Mouse (Mus musculus) intestine, embryonic 16.5 days (tissue): ENCODE results near the gene Zswim3. TPM values are rescaled to one million over a fixed set of nuclear protein-coding genes. Genes with fewer than 3 reads are reported as not detected.

Source experiments
- ATAC-seq: fragments of 200-750 bp; cut with Nextera tagmentation; 2 replicates; pipeline ENCODE4 v1.8.0; 2017; ENCODE audit warnings: moderate TSS enrichment, moderate library complexity
- H3K27ac ChIP-seq: fragments of 300-500 bp; sonication (generic); 2 replicates; pipeline ENCODE4 v1.5.1; 2014; ENCODE audit warnings: mild to moderate bottlenecking, low read length
- H3K27me3 ChIP-seq: fragments of 300-500 bp; sonication (generic); replicated peaks from 2 replicates; pipeline ENCODE4 v1.6.1; 2014; ENCODE audit warnings: low read length, control low read depth, mixed read lengths; ENCODE audit not compliant: control insufficient read depth, insufficient read depth
- H3K36me3 ChIP-seq: fragments of 300-500 bp; sonication (generic); 2 replicates; pipeline ENCODE4 v1.6.1; 2014; ENCODE audit warnings: low read length, control low read depth; ENCODE audit not compliant: control insufficient read depth, insufficient read depth
- H3K4me1 ChIP-seq: fragments of 300-500 bp; sonication (generic); 2 replicates; pipeline ENCODE4 v1.6.1; 2014; ENCODE audit warnings: low read length, control low read depth, mixed read lengths; ENCODE audit not compliant: control insufficient read depth, insufficient read depth
- H3K4me2 ChIP-seq: fragments of 300-500 bp; sonication (generic); 2 replicates; pipeline ENCODE4 v1.6.1; 2014; ENCODE audit warnings: low read depth, low read length, control low read depth
- H3K4me3 ChIP-seq: fragments of 300-500 bp; sonication (generic); 2 replicates; pipeline ENCODE4 v1.5.1; 2014; ENCODE audit warnings: mild to moderate bottlenecking, low read length
- H3K9ac ChIP-seq: fragments of 300-500 bp; sonication (generic); 2 replicates; pipeline ENCODE4 v1.6.1; 2014; ENCODE audit warnings: low read depth, low read length
- H3K9me3 ChIP-seq: fragments of 300-500 bp; sonication (generic); 2 replicates; pipeline ENCODE4 v1.6.1; 2016; ENCODE audit warnings: low read length, control low read depth; ENCODE audit not compliant: control insufficient read depth
- WGBS: fragments of 180-500 bp; shearing (Covaris S2); extraction: QIAGEN DNeasy Blood & Tissue Kit; methylation state at CpG from one replicate; pipeline ENCODE4 v1.1.7; 2014; 5-methylcytosine and 5-hydroxymethylcytosine counted together
- polyA plus RNA-seq: library from polyadenylated mRNA; unstranded; fragments of >200 nt; fragmentation: Nextera tagmentation; extraction: Ambion mirVana; gene quantifications from 2 replicates; pipeline ENCODE4 v1.2.1, GENCODE M21; 2015

Gene Zswim3
- polyA plus RNA-seq: 9.3 and 10.3 TPM in 2 replicates

DNA sequence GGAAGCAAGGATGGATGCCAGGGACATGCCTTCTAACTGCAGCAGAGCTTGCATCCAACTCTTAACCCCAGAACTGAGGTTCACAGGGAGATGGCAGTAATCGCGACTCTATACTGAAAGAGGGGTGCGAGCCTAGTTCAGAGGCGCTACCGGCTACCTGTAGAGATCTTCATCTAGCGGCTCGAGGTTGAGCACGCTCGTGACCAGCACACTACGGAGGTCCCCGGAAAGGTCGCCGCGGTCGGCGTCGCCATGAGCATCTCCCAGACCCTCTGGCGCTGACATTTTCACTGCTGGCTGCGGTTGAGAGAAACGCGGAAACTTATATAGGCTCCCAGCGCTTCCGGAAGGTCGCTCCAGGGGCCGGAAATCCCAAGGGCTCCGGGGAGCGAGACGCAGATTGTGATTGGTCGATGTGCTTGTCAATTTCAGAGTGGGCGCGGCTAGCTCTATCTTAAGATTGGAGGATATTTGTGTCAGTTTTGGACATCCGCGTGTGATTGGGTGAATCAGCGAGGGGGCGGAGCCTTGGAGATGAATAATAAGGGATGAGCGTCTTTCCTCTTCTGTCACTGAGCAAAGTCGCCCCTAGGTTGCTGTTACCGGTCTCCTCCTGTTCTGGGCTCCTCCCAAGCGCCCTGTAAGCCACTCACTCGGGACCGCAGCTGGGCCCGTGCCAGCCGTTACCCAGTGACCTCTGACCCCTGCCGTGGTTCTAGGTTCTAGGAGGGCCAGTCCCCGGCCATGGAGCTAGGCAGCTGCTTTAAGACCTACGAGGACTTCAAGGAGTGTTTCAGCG is at the start of gene Zswim3, which contains the start of gene Acot8:
Gene Zswim3 (plus strand): TSS at position 566 of the 799 bp plus-strand sequence.
Gene Acot8 (minus strand): TSS at position 350 of the 799 bp plus-strand sequence.
- Histone ChIP-seq H3K27ac (peak within 1 kb of the TSS; percentile 82), H3K9ac (peak within 1 kb of the TSS; percentile 82), H3K27me3 (no peaks in the 10 kb centered on the region), H3K9me3 (no peaks in the 10 kb centered on the region), H3K4me2 (peak within 1 kb of the TSS; percentile 60), H3K4me3 (peak within 1 kb of the TSS; percentile 67), H3K36me3 (peaks cover 2% of the 10 kb centered on the region; the same call in 1 of the 2 replicates), H3K4me1 (peaks cover 13% of the 10 kb centered on the region)
- WGBS: under 1% methylated on average over 47 of the region's 47 CpGs
- ATAC-seq: peak; percentile 96

DNA sequence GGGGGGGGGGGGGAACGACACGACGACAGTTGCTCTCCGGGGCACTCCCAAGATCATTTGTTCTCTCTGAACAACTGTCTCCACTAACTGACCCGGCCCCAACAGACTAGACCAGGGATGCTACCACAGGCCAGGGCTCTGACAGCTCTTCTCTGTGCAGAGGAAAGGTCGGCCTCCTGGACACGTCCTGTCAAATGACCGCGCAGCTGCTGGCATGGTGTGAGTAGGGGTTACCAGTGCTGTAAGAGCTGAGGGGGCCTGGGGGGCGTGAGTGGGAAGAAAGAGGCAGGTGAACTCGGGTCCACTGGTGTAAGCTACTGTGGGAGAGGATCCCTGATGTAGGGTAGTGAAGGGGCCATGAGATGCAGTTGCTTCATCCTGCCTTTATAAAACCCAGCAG is 47.1 kb upstream of the Zswim3 start:
- H3K9me3 ChIP-seq: no peaks in the 10 kb centered on the region
- no peaks in the 10 kb centered on the region for H3K27me3 ChIP-seq
- peaks cover 24% of the 10 kb centered on the region for H3K36me3 ChIP-seq
- no peak for ATAC-seq
- H3K9ac ChIP-seq: no peak overlapping the region
- no peaks in the 10 kb centered on the region for H3K4me1 ChIP-seq
- H3K4me2 ChIP-seq: no peak overlapping the region
- no peak overlapping the region for H3K27ac ChIP-seq
- H3K4me3 ChIP-seq: no peak overlapping the region
- 89% methylated on average over 11 of the region's 11 CpGs for WGBS

DNA sequence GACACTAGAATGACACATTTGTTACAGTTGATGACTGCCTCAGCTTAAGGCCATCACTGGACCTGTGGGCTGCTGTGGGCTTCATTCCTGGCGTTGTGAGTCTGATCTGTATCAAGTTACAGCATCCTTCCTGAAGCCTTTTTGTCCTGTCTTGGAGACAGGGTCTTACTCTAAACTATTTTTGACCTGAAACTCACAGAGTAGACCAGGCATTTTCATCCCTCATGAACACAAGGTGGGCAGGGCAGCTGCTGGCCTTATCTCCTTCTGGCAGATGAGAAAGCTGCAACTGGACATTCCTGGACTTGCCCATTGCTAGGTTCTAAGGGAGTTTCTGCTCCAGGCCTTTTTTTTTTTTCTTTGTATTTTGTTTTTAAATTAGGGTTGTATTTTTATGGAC is 46.2 kb upstream of the Zswim3 start:
- Histone ChIP-seq H3K9me3 (no peaks in the 10 kb centered on the region), H3K36me3 (peaks cover 25% of the 10 kb centered on the region), H3K4me2 (no peak overlapping the region), H3K27ac (no peak overlapping the region), H3K27me3 (no peaks in the 10 kb centered on the region), H3K9ac (no peak overlapping the region), H3K4me1 (no peaks in the 10 kb centered on the region), H3K4me3 (no peak overlapping the region)
- ATAC-seq: no peak
- WGBS: 74% methylated on average over 1 of the region's 1 CpGs

DNA sequence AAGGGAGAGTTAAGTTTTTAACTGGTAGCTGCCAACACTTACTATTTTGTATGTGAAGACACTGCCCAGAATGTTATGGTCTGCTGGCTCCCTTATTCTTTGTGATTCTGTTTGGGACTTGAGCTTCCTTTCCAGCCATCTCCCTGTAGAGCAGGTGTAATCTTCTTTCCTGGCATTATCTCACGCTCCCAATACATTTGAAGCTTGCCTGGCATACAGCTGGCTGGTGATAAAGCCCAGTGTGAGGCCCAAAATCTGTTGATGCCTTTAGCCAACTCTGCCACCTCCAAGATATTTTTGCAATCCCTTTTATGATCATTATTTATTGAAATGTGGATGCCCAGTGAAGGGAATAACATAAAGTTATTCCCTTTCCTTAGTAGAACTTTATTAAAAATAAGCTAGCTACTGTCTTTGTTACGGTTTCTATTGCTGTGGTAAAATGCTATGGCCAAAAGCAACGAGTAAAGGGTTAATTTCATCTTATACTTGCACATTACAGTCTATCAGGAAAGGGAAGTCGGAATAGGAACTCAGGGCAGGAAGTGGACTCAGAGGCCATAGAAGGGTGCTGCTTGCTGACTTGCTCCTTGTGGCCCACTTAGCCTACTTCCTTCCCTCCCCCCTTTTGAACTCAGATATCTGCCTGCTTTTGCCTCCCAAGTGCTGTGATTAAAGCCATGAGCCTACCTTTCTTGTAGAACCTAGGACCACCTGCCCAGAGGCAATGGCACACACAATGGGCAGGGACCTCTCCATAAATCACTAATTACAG is 44.7 kb upstream of the Zswim3 start:
- 80% methylated on average over 4 of the region's 4 CpGs for WGBS

DNA sequence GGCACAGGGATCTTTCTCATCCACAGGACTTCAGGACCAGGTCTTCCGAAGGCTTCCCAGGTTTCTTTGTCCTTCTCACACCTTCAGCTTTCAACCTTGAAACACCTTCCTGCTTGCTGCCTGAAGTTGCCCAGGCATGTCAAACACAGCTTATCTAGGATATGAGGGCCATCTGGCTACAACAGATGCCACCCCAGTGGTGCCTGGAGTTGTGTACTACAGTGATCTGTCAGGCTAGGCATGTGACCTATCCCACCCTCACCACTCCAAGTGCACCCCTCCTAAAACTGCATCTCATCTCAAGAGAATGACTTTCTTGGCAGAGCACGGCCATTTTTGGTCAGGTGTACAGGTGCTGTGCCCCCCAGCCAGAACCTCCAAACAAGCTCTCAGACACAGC is 43.4 kb upstream of the Zswim3 start:
- H3K36me3 ChIP-seq: peaks cover 12% of the 10 kb centered on the region
- WGBS: 94% methylated on average over 2 of the region's 2 CpGs

More for the DNA sequence above, 44.7 kb upstream of the Zswim3 start:
- Histone ChIP-seq H3K27me3 (no peaks in the 10 kb centered on the region), H3K9me3 (no peaks in the 10 kb centered on the region), H3K4me2 (no peak overlapping the region), H3K9ac (no peak overlapping the region), H3K27ac (no peak overlapping the region), H3K36me3 (peaks cover 23% of the 10 kb centered on the region), H3K4me1 (no peaks in the 10 kb centered on the region), H3K4me3 (no peak overlapping the region)
- no peak for ATAC-seq

DNA sequence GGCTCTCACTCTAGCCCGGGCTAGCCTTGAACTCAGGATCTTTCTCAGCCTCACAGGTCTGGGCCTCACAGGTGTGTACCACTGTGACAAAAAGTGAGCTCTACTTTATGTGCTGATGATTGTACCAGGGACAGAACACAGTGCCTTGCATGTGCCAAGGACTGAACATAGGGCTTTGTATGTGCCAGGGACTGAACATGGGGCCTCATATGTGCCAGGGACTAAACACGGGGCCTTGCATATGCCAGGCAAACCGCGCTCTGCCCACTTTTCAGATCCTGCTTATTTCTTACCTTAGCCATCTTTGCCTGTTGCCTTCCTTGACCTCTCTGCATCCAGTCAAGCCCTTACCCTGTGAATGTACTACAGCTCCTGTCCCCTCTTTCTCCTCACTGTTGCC is 42.9 kb upstream of the Zswim3 start:
- Histone ChIP-seq H3K27ac (no peak overlapping the region), H3K9me3 (no peaks in the 10 kb centered on the region), H3K4me1 (no peaks in the 10 kb centered on the region), H3K36me3 (peaks cover 12% of the 10 kb centered on the region), H3K9ac (no peak overlapping the region), H3K4me3 (no peak overlapping the region), H3K27me3 (no peaks in the 10 kb centered on the region), H3K4me2 (no peak overlapping the region)
- no peak for ATAC-seq
- WGBS: 95% methylated on average over 4 of the region's 4 CpGs

More for the DNA sequence above, 43.4 kb upstream of the Zswim3 start:
- Histone ChIP-seq H3K9ac (no peak overlapping the region), H3K4me1 (no peaks in the 10 kb centered on the region), H3K27me3 (no peaks in the 10 kb centered on the region), H3K4me2 (no peak overlapping the region), H3K27ac (no peak overlapping the region), H3K9me3 (no peaks in the 10 kb centered on the region), H3K4me3 (no peak overlapping the region)
- ATAC-seq: peak; percentile 80

DNA sequence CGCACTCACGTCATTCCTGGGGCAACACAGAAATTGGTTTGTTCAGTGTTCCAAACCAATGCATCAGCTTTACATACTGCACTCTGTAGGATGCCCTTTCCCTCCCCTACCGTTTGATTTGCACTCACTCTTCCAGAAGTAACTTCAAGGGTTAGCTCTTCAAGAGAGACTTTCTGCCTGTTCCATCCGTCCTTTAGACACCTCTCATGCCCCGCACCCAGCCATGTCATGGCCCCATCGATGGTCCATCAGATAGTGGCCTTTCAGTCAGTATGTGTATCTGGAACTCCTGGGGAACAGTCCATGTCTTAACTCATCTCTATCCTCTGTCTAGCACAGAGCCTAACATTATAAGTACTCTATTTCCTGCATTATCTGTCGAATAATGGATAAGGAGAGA is 42.3 kb upstream of the Zswim3 start:
- Histone ChIP-seq H3K9me3 (no peaks in the 10 kb centered on the region), H3K27ac (no peak overlapping the region), H3K36me3 (peaks cover 14% of the 10 kb centered on the region), H3K4me3 (no peak overlapping the region), H3K27me3 (no peaks in the 10 kb centered on the region), H3K4me2 (no peak overlapping the region), H3K9ac (no peak overlapping the region), H3K4me1 (no peaks in the 10 kb centered on the region)
- 81% methylated on average over 7 of the region's 7 CpGs for WGBS
- no peak for ATAC-seq

DNA sequence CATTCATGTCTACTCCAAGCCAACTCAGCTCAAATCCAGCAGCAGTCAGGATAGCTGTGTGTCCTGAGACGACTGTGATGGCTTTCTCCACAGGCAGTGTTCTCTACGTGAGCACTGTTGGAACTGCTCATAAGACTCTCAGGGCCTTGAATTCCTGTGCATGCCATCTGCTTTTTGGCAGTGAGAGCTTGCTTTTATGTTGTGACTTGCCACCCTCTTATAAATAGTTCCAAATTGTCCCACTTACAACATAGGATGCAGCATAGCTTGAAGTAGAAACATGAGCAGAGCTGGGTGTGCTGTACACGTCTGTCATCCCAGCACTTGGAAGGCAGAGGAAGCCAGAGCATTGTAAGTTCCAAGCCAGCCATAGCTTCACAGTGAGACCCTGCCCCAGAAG is 39.1 kb upstream of the Zswim3 start:
- no peak overlapping the region for H3K9ac ChIP-seq
- ATAC-seq: no peak
- no peaks in the 10 kb centered on the region for H3K9me3 ChIP-seq
- H3K27me3 ChIP-seq: no peaks in the 10 kb centered on the region
- WGBS: 74% methylated on average over 3 of the region's 3 CpGs
- no peak overlapping the region for H3K4me3 ChIP-seq
- no peak overlapping the region for H3K27ac ChIP-seq
- no peak overlapping the region for H3K4me2 ChIP-seq
- H3K4me1 ChIP-seq: peaks cover 5% of the 10 kb centered on the region; the same call in 1 of the 2 replicates
- peaks cover 17% of the 10 kb centered on the region for H3K36me3 ChIP-seq

DNA sequence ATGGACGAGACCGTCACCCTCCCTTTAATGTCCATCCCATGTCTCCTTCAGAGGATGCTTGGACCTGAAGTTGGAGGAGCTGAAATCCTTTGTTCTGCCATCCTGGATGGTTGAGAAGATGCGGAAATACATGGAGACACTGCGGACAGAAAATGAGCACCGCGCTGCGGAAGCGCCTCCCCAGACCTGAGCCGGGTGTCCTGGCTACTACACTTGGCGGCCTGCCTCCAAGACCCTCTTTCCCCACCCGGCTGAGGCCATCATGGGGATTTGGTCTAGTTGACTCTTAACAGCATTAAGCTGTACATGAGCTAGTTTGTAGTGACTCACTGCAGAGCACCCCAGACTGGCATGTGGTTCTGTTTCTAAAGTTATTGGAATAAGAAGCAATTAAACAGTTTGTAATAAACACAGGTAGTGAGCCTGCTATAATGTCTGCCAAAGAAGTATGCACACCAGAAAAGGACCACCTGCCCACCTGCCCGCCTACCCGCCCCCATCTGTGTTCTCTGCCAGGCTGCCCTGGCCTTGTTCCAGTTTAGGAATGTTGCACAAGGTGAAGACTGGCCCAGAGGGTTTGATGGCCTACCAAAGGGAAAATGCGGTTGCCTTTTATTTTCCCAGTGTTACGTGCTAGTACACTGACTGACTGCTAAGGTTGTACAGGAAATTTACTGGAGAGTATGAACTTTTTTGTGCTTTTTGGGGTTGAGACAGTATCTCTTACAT is 36.9 kb upstream of the Zswim3 start:
- no peak overlapping the region for H3K9ac ChIP-seq
- H3K9me3 ChIP-seq: no peaks in the 10 kb centered on the region
- peaks cover 19% of the 10 kb centered on the region for H3K4me1 ChIP-seq
- H3K27ac ChIP-seq: no peak overlapping the region
- peaks cover 17% of the 10 kb centered on the region for H3K36me3 ChIP-seq
- WGBS: 93% methylated on average over 15 of the region's 15 CpGs
- H3K4me3 ChIP-seq: no peak overlapping the region
- H3K27me3 ChIP-seq: no peaks in the 10 kb centered on the region
- H3K4me2 ChIP-seq: no peak overlapping the region
- ATAC-seq: no peak
